Mouse (Mus musculus) bone marrow, adult 2 months (tissue): ENCODE measurements at regions not wholly inside any gene's neighbourhood (a gene's known extent, or its start where the extent isn't known, plus 50 kb on each side); places are given as distances from the start of the nearest gene placed in this dataset.

ENCODE experiments used
- CTCF ChIP-seq: fragments of 200-500 bp; IDR thresholded peaks from 2 replicates; pipeline ENCODE4 v1.5.1; 2011; ENCODE audit warnings: low read length, control low read depth; ENCODE audit not compliant: control insufficient read depth, insufficient read depth
- POLR2A ChIP-seq: fragments of 200-500 bp; IDR thresholded peaks from 2 replicates; pipeline ENCODE4 v1.6.1; 2011; ENCODE audit warnings: low read depth, mild to moderate bottlenecking, control low read depth, low read length, borderline replicate concordance; ENCODE audit not compliant: control insufficient read depth

DNA sequence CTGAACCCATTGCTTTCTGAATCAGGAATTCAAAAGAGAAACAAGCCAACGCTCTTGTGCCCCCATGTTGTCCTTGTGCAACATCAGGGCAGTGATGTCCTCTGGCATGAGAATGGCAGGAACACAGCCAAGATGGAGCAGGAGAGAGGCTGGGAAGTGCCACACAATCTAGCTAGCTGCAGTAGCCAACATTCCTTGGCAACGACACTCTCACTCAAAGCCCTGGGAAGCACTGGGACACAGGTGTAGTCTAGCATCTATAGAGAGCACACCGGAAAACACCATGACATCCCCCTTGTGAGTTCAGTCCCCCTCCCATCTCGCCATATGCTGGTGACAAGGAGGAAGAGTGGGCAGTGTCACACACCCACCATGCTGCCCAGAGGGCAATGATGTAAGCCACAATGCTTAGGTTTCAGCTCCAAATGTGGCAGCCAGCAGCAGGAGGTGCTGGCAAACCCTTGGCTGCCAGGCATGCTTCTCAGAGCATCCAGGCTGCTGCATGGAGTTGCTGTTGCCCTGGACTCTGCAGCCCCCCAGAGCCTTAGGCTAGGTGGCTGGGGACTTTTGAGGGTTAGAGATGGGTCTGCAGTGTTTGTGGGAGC, 123.0 kb downstream of the Slc38a6 start:
- TF ChIP-seq POLR2A = no peak
- no peak for TF ChIP-seq CTCF
